Mouse (Mus musculus): ENCODE data around the gene Olfr1036. TPM values are rescaled to one million over a fixed set of nuclear protein-coding genes. Genes with fewer than 3 reads are reported as not detected.
"Not testable (repeated sequence)": the region's sequence is repeated elsewhere in the genome, so short reads cannot be mapped to it uniquely, and the experiment has no call there.

Gene Olfr1036
- not detected for polyA plus RNA-seq (2021)

DNA sequence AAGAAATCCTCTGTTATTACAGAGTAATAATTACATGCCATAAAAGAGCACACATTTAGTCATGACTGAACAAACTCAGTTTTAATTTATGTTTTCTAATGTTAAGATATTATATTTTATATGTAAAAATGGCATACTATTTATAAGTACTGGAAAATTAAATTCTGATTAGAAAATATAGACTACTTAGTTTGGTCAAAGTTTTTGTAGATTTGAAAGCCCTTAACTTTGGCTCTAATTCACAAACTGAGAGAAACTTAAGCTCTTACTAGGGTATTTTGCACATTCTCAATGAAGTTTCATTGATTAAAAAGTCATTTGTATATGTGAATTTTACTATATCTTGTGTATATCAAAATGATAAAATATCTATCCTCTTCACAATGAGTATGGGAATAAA lies at the start of gene Olfr1036:
TSS of gene Olfr1036 (plus strand) at position 301 of the 400 bp plus-strand sequence.
- in situ Hi-C loops (cut with MboI; ENCODE audit: low pct_unique_long_range_greater_than_20kb); POLR2A ChIA-PET; H3K27me3 ChIP-seq; CTCF ChIA-PET; DNase-seq (ENCODE audit: low read depth, low spot score); ATAC-seq: not testable (repeated sequence)

DNA sequence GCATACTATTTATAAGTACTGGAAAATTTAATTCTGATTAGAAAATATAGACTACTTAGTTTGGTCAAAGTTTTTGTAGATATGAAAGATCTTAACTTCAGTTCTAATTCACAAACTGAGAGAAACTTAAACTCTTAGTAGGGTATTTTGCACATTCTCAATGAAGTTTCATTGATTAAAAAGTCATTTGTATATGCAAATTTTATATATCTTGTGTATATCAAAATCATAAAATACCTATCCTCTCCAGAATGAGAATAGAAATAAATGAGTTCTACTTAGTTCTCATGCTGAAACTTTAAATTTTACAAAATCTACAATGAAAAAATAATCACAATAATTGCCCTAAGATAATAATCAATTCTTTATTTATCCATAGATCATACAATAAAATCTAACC lies 28.2 kb upstream of the Olfr1036 start, which contains the start of gene Olfr1034:
TSS of gene Olfr1034 (plus strand) at position 301 of the 400 bp plus-strand sequence.
- no peak for ATAC-seq
- no peaks in the 10 kb centered on the region for H3K27me3 ChIP-seq
- ChIA-PET POLR2A (no interaction called here), CTCF (no interaction called here)
- no peak for DNase-seq (ENCODE audit: low read depth, low spot score)
- no peak for TF ChIP-seq CTCF (IDR thresholded peaks at IDR 0.05)
- in situ Hi-C loops (cut with MboI; ENCODE audit: low pct_unique_long_range_greater_than_20kb): no loop called here

DNA sequence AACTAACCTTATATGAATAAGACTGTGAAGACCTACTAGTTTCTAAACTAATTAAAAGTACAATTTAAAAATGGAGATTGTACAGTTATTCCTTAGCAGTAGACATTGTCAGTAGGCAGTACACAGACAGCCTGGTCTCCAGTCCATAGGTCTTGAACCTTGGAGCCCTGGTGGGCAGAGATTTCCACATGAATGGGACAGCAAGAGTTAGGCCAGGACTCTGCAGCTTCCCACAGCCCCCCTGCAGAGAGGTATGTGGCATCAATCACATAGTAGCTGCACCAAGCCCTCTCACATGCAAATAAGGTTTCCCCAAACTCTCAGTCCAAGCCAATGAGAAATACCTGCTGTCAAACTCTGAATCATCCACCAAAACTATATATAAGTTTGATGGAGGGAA lies 23.0 kb upstream of the Olfr1036 start:
- ATAC-seq; POLR2A ChIA-PET; CTCF ChIA-PET; in situ Hi-C loops (cut with MboI; ENCODE audit: low pct_unique_long_range_greater_than_20kb); H3K27me3 ChIP-seq; DNase-seq (ENCODE audit: low read depth, low spot score): not testable (repeated sequence)

DNA sequence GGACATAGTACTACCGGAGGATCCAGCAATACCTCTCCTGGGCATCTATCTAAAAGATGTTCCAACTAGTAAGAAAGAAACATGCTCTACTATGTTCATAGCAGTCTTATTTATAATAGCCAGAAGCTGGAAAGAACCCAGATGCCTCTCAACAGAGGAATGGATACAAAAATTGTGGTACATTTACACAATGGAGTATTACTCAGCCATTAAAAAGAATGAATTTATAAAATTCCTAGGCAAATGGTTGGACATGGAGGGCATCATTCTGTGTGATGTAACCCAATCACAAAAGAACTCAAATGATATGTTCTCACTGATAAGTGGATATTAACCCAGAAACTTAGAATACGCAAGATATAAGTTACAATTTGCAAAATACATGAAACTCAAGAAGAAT lies 10.0 kb upstream of the Olfr1036 start:
- DNase-seq (ENCODE audit: low read depth, low spot score); H3K27me3 ChIP-seq; ATAC-seq; CTCF ChIA-PET; in situ Hi-C loops (cut with MboI; ENCODE audit: low pct_unique_long_range_greater_than_20kb); POLR2A ChIA-PET: not testable (repeated sequence)

DNA sequence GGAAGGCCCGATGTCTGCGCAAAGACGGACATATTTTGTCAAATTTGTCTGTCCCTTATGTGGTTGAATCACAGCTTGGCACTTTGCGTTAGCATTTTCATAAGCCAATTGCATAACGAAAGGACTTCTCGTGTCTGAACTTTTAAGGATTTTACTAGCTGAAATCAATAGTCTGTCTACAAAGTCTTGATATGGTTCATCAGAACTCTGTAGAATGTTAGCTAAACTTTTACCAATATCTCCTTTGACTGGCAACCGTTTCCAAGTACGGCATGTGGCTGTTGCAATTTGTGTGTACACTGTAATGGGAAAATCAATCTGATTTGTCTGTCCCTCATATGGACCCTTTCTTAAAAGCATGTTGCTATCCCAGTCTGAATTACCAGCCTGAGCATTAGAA lies 3.6 kb upstream of the Olfr1036 start:
- in situ Hi-C loops (cut with MboI; ENCODE audit: low pct_unique_long_range_greater_than_20kb): no loop called here
- no peaks in the 10 kb centered on the region for H3K27me3 ChIP-seq
- TF ChIP-seq CTCF (IDR thresholded peaks at IDR 0.05): no peak
- POLR2A ChIA-PET: no interaction called here
- CTCF ChIA-PET: no interaction called here
- no peak for ATAC-seq
- no peak for DNase-seq (ENCODE audit: low read depth, low spot score)

DNA sequence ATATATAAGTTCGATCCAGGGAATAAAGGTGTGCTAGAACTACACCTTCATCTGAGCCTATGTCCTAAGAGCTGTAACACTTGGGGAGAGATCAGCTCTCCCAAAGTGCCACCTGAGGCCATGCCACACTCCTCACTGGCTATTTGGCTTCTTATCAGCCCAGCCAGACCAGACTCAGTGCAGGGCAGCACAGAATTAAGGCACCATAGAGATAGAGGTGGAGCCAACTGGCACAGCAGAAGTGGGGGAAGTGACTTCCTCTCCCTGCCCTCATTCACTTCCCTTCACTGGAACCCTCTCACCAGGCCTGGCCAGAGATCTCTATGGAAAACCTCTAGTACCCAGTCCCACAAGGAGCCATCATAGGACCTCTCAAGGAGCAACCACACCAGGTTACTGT lies 6.7 kb downstream of the Olfr1036 start:
- CTCF ChIA-PET; in situ Hi-C loops (cut with MboI; ENCODE audit: low pct_unique_long_range_greater_than_20kb); POLR2A ChIA-PET; DNase-seq (ENCODE audit: low read depth, low spot score); ATAC-seq; H3K27me3 ChIP-seq: not testable (repeated sequence)

DNA sequence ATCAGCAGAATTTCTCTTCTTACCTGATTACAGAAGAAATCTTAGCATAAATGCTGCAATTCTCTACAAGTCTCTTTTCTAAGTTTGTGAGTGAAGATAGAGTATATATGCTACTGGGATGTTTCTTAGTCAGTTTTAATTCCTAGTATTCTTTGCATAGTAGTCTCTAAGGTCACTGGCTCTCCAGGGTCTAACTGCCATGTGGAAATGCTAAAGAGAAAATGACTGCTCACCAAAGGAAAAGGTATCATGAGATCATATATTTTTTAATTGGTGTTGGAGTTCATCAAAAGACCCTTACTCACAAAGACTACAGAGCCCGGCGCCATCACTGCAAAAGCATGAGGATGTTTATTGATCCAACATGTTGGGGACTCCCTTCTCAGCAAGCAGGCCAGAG lies 13.5 kb downstream of the Olfr1036 start, which contains the start of gene Olfr1037:
TSS of gene Olfr1037 (minus strand) at position 101 of the 400 bp plus-strand sequence.
- in situ Hi-C loops (cut with MboI; ENCODE audit: low pct_unique_long_range_greater_than_20kb): no loop called here
- DNase-seq (ENCODE audit: low read depth, low spot score): no peak
- no peak for ATAC-seq
- ChIA-PET POLR2A (no interaction called here), CTCF (no interaction called here)
- TF ChIP-seq CTCF (IDR thresholded peaks at IDR 0.05): no peak
- no peaks in the 10 kb centered on the region for H3K27me3 ChIP-seq

Other genes starting within 250 kb of the Olfr1036 start
- not detected for gene Olfr1019, start 228.5 kb upstream of the Olfr1036 start, polyA plus RNA-seq (2021)
- not detected for gene Olfr1020, start 227.0 kb upstream of the Olfr1036 start, polyA plus RNA-seq (2021)
- gene Olfr1022, start 205.4 kb upstream of the Olfr1036 start, polyA plus RNA-seq (2021): not detected
- not detected for gene Olfr1023, start 188.4 kb upstream of the Olfr1036 start, polyA plus RNA-seq (2021)
- gene Olfr1024, start 168.9 kb upstream of the Olfr1036 start, polyA plus RNA-seq (2021): not detected
- gene Olfr1025-ps1, start 158.8 kb upstream of the Olfr1036 start, polyA plus RNA-seq (2021): not detected
- not detected for gene Olfr1026, start 152.4 kb upstream of the Olfr1036 start, polyA plus RNA-seq (2021)
- not detected for gene Olfr1028, start 123.6 kb upstream of the Olfr1036 start, polyA plus RNA-seq (2021)
- not detected for gene Olfr1029, start 100.1 kb upstream of the Olfr1036 start, polyA plus RNA-seq (2021)
- not detected for gene Olfr1030, start 94.7 kb upstream of the Olfr1036 start, polyA plus RNA-seq (2021)
- not detected for gene Olfr1031, start 83.7 kb upstream of the Olfr1036 start, polyA plus RNA-seq (2021)
- gene Olfr1032, start 68.5 kb upstream of the Olfr1036 start, polyA plus RNA-seq (2021): not detected
- not detected for gene Olfr1033, start 53.4 kb upstream of the Olfr1036 start, polyA plus RNA-seq (2021)
- not detected for gene Olfr1034, start 28.1 kb upstream of the Olfr1036 start, polyA plus RNA-seq (2021)
- not detected for gene Olfr1037, start 13.4 kb downstream of the Olfr1036 start, polyA plus RNA-seq (2021)
- gene Olfr1039, start 61.9 kb downstream of the Olfr1036 start, polyA plus RNA-seq (2021): not detected
- not detected for gene Olfr1040, start 72.7 kb downstream of the Olfr1036 start, polyA plus RNA-seq (2021)
- gene Olfr1042, start 87.8 kb downstream of the Olfr1036 start, polyA plus RNA-seq (2021): not detected
- gene Olfr1043, start 93.5 kb downstream of the Olfr1036 start, polyA plus RNA-seq (2021): not detected
- not detected for gene Olfr1044, start 103.8 kb downstream of the Olfr1036 start, polyA plus RNA-seq (2021)
- not detected for gene Olfr52, start 111.7 kb downstream of the Olfr1036 start, polyA plus RNA-seq (2021)
- gene Olfr1045, start 129.0 kb downstream of the Olfr1036 start, polyA plus RNA-seq (2021): not detected
- gene Olfr1046, start 145.3 kb downstream of the Olfr1036 start, polyA plus RNA-seq (2021): not detected
- gene Olfr1047, start 157.4 kb downstream of the Olfr1036 start, polyA plus RNA-seq (2021): not detected
- not detected for gene Olfr1048, start 166.3 kb downstream of the Olfr1036 start, polyA plus RNA-seq (2021)
- gene Olfr1049, start 184.3 kb downstream of the Olfr1036 start, polyA plus RNA-seq (2021): not detected
- not detected for gene Olfr1051, start 205.1 kb downstream of the Olfr1036 start, polyA plus RNA-seq (2021)
- not detected for gene Olfr1052, start 218.5 kb downstream of the Olfr1036 start, polyA plus RNA-seq (2021)
- gene Olfr1053, start 241.3 kb downstream of the Olfr1036 start, polyA plus RNA-seq (2021): not detected

All from Patski (cell line).